Mouse (Mus musculus) small intestine, adult 2 months (tissue): ENCODE data around the gene Ube2l6.

Experiments
- CTCF ChIP-seq: fragments of 200-500 bp; IDR thresholded peaks from 2 replicates; pipeline ENCODE4 v1.5.1; 2012; ENCODE audit warnings: low read depth, mild to moderate bottlenecking, control low read depth, inconsistent platforms, low read length, moderate library complexity, mixed read lengths; ENCODE audit not compliant: insufficient replicate concordance, insufficient read length; ENCODE audit errors: extremely low read depth
- POLR2A ChIP-seq: fragments of 200-500 bp; IDR thresholded peaks from 2 replicates; pipeline ENCODE4 v1.6.1; 2012; ENCODE audit warnings: low read depth, mild to moderate bottlenecking, control low read depth, inconsistent platforms, low read length, moderate library complexity

DNA sequence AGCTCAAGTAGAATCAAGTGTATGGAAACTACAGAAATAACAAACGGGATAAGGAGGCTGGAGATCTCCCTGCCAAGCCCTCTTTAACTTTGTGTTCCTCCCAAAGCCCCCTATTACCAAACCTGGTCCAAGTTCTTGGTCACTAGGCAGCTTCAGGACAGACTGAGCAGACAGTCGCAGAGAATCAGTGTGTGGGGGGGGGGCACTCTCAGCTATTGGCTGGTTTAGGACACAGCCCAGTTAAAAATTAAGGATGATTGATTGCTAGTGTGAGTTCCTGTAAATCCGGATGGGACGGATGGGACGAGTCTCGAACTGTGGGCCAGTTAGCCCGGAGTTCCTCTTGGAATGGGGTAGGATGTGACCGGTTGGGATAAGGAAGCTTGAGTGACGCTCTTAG, 23.4 kb upstream of the Ube2l6 start, which contains the start of gene Serping1:
- TF ChIP-seq POLR2A (no peak), CTCF (no peak)
